Mouse (Mus musculus) spleen, adult 2 months (tissue): ENCODE data around the gene Lrwd1. TPM values are rescaled to one million over a fixed set of nuclear protein-coding genes. Genes with fewer than 3 reads are reported as not detected.
A peak's percentile ranks its signal among the peaks of the same experiment; 100 is the strongest.
"Not testable (repeated sequence)": the region's sequence is repeated elsewhere in the genome, so short reads cannot be mapped to it uniquely, and the experiment has no call there.

Experiments used
- DNase-seq, 2 experiments: peaks; one replicate each; pipeline versions ENCODE4 v3.0.0 to v3.0.0-alpha.2; 2012 to 2021; ENCODE audit warnings: low spot score in 2 of 2, low read depth in 1 of 2
- H3K27ac ChIP-seq: fragments of 200-500 bp; 2 replicates; pipeline ENCODE4 v1.5.1; 2012; ENCODE audit warnings: low read length, inconsistent platforms; ENCODE audit not compliant: insufficient read depth
- H3K27me3 ChIP-seq: fragments of 200-500 bp; 2 replicates; pipeline ENCODE4 v1.6.1; 2012; ENCODE audit warnings: mild to moderate bottlenecking, moderate library complexity, low read length, inconsistent platforms; ENCODE audit not compliant: control insufficient read depth, insufficient read depth
- H3K36me3 ChIP-seq: fragments of 200-500 bp; 2 replicates; pipeline ENCODE4 v1.6.1; 2012; ENCODE audit warnings: mild to moderate bottlenecking, low read length, inconsistent platforms; ENCODE audit not compliant: control insufficient read depth, insufficient read depth
- H3K4me1 ChIP-seq: fragments of 200-500 bp; 2 replicates; pipeline ENCODE4 v1.6.1; 2011; ENCODE audit warnings: inconsistent platforms; ENCODE audit not compliant: control insufficient read depth, insufficient read depth, insufficient read length
- H3K4me3 ChIP-seq: fragments of 200-500 bp; 2 replicates; pipeline ENCODE4 v1.5.1; 2011; ENCODE audit warnings: mild to moderate bottlenecking, inconsistent platforms; ENCODE audit not compliant: insufficient read depth, insufficient read length; ENCODE audit errors: extremely low read depth
- CTCF ChIP-seq: fragments of 200-500 bp; IDR thresholded peaks from 2 replicates; pipeline ENCODE4 v1.5.1; 2011; ENCODE audit warnings: mild to moderate bottlenecking, inconsistent platforms; ENCODE audit not compliant: insufficient read depth, insufficient read length, insufficient replicate concordance; ENCODE audit errors: extremely low read depth
- POLR2A ChIP-seq: fragments of 200-500 bp; IDR thresholded peaks from 2 replicates; pipeline ENCODE4 v1.6.1; 2011; ENCODE audit warnings: low read depth, low read length, inconsistent platforms
- WGBS: fragments of 180-500 bp; shearing (Covaris S2); methylation state at CpG from one replicate; pipeline ENCODE4 v1.1.7; 2018; 5-methylcytosine and 5-hydroxymethylcytosine counted together
- polyA plus RNA-seq: library from polyadenylated mRNA; depleted of rRNA; stranded (reverse); fragments of >200 nt; gene quantifications from 2 replicates; pipeline ENCODE4 v1.2.3, GENCODE M21; 2012

Lrwd1 gene
- polyA plus RNA-seq, 1 experiment: 39.5 TPM

GRCm38 (mm10) chr5:136167296-136167695 is 31.4 kb upstream of the Lrwd1 start:
- H3K27me3 ChIP-seq: no peaks in the 10 kb centered on the region
- H3K4me1 ChIP-seq: peaks cover 17% of the 10 kb centered on the region; the same call in 1 of the 2 replicates
- TF ChIP-seq CTCF (no peak), POLR2A (no peak)
- no peak overlapping the region for H3K27ac ChIP-seq
- H3K4me3 ChIP-seq: no peak overlapping the region
- no peak for DNase-seq
- H3K36me3 ChIP-seq: peaks cover 28% of the 10 kb centered on the region
- 94% methylated on average over 4 of the region's 4 CpGs for WGBS

- DNase-seq: no peak
- no peak overlapping the region for H3K4me3 ChIP-seq
- H3K36me3 ChIP-seq: peaks cover 34% of the 10 kb centered on the region
- peaks cover 9% of the 10 kb centered on the region; the same call in 1 of the 2 replicates for H3K4me1 ChIP-seq
- no peaks in the 10 kb centered on the region for H3K27me3 ChIP-seq
- TF ChIP-seq POLR2A (no peak), CTCF (no peak)
- no peak overlapping the region for H3K27ac ChIP-seq
- WGBS: 85% methylated on average over 8 of the region's 8 CpGs
Measured at GRCm38 (mm10) chr5:136165246-136165645, 29.4 kb upstream of the Lrwd1 start.

- H3K27me3 ChIP-seq: no peaks in the 10 kb centered on the region
- TF ChIP-seq POLR2A (no peak), CTCF (no peak)
- no peak for DNase-seq
- peaks cover 35% of the 10 kb centered on the region for H3K36me3 ChIP-seq
- H3K4me3 ChIP-seq: no peak overlapping the region
- H3K4me1 ChIP-seq: peaks cover 4% of the 10 kb centered on the region; the same call in 1 of the 2 replicates
- 89% methylated on average over 11 of the region's 11 CpGs for WGBS
- H3K27ac ChIP-seq: no peak overlapping the region
Measured at GRCm38 (mm10) chr5:136163807-136164474, 28.1 kb upstream of the Lrwd1 start.

GRCm38 (mm10) chr5:136160084-136160483 is 24.2 kb upstream of the Lrwd1 start:
- not testable (repeated sequence) for H3K4me3 ChIP-seq, H3K27ac ChIP-seq, H3K27me3 ChIP-seq, DNase-seq, H3K4me1 ChIP-seq
- 96% methylated on average over 11 of the region's 12 CpGs for WGBS
- peaks cover 19% of the 10 kb centered on the region for H3K36me3 ChIP-seq

- no peak overlapping the region for H3K27ac ChIP-seq
- peaks cover 8% of the 10 kb centered on the region for H3K36me3 ChIP-seq
- 53% methylated on average over 5 of the region's 5 CpGs for WGBS
- DNase-seq: no peak
- no peaks in the 10 kb centered on the region for H3K27me3 ChIP-seq
- no peak overlapping the region for H3K4me3 ChIP-seq
- no peaks in the 10 kb centered on the region for H3K4me1 ChIP-seq
- TF ChIP-seq CTCF: no peak
- TF ChIP-seq POLR2A: no peak
Measured at GRCm38 (mm10) chr5:136155399-136155798, 19.5 kb upstream of the Lrwd1 start.

- TF ChIP-seq POLR2A (no peak), CTCF (no peak)
- 82% methylated on average over 8 of the region's 8 CpGs for WGBS
Measured at GRCm38 (mm10) chr5:136152365-136152764, 16.5 kb upstream of the Lrwd1 start.

GRCm38 (mm10) chr5:136149134-136149576 is 13.3 kb upstream of the Lrwd1 start:
- Histone ChIP-seq H3K4me1 (peaks cover 33% of the 10 kb centered on the region; the same call in 1 of the 2 replicates), H3K27ac (peak overlapping the region; percentile 87)
- 9% methylated on average over 5 of the region's 5 CpGs for WGBS
- peak in 1 of 2 experiments; percentile 42 for DNase-seq
- not testable (repeated sequence) for H3K4me3 ChIP-seq, H3K36me3 ChIP-seq, H3K27me3 ChIP-seq

More at GRCm38 (mm10) chr5:136152365-136152764, 16.5 kb upstream of the Lrwd1 start:
- Histone ChIP-seq H3K36me3 (peaks cover 6% of the 10 kb centered on the region; the same call in 1 of the 2 replicates), H3K4me1 (peaks cover 21% of the 10 kb centered on the region; the same call in 1 of the 2 replicates), H3K27me3 (no peaks in the 10 kb centered on the region), H3K4me3 (no peak overlapping the region), H3K27ac (0 out of 2 replicates have a peak overlapping the region, but pooled peaks have one; percentile 25)
- DNase-seq: no peak
